Mouse (Mus musculus) brown adipose tissue, adult 24 weeks (tissue): ENCODE data around the gene Ap2a2. TPM values are rescaled to one million over a fixed set of nuclear protein-coding genes. Genes with fewer than 3 reads are reported as not detected.
"Not testable (repeated sequence)": the region's sequence is repeated elsewhere in the genome, so short reads cannot be mapped to it uniquely, and the experiment has no call there.

ENCODE experiments used
- H3K27ac ChIP-seq: fragments of 200-500 bp; replicated peaks from 2 replicates; pipeline ENCODE4 v1.5.1; 2012; ENCODE audit warnings: low read depth, mild to moderate bottlenecking, low read length
- H3K4me1 ChIP-seq: fragments of 200-500 bp; 2 replicates; pipeline ENCODE4 v1.6.1; 2012; ENCODE audit warnings: low read length, mixed read lengths; ENCODE audit not compliant: control insufficient read depth, insufficient read depth, insufficient read length
- H3K4me3 ChIP-seq: fragments of 200-500 bp; 2 replicates; pipeline ENCODE4 v1.5.1; 2012; ENCODE audit warnings: low read depth, mild to moderate bottlenecking, low read length, moderate library complexity; ENCODE audit not compliant: insufficient read depth
- polyA plus RNA-seq: library from polyadenylated mRNA; stranded (reverse); fragments of >200 nt; gene quantifications from 2 replicates; pipeline ENCODE4 v1.2.4, GENCODE M21; 2012; ENCODE audit not compliant: missing spikeins, insufficient read depth, insufficient read length

Gene Ap2a2
- polyA plus RNA-seq, 1 experiment, result 42.7 TPM

- Histone ChIP-seq H3K4me3 (no peak overlapping the region), H3K27ac (no peak overlapping the region), H3K4me1 (peaks cover 3% of the 10 kb centered on the region; the same call in 1 of the 2 replicates)
These were observed 45.7 kb downstream of the Ap2a2 start for GRCm38 (mm10) chr7:141607717-141608116.

- H3K4me1 ChIP-seq, result peaks cover 3% of the 10 kb centered on the region; the same call in 1 of the 2 replicates
- no peak overlapping the region for H3K27ac ChIP-seq
- H3K4me3 ChIP-seq, result no peak overlapping the region
These were observed 47.9 kb downstream of the Ap2a2 start for GRCm38 (mm10) chr7:141609719-141610514.

GRCm38 (mm10) chr7:141611711-141612370, 49.9 kb downstream of the Ap2a2 start:
- Histone ChIP-seq H3K4me1 (peaks cover 3% of the 10 kb centered on the region; the same call in 1 of the 2 replicates), H3K4me3 (no peak overlapping the region), H3K27ac (no peak overlapping the region)

- Histone ChIP-seq H3K4me3 (no peak overlapping the region), H3K27ac (no peak overlapping the region), H3K4me1 (peaks cover 3% of the 10 kb centered on the region; the same call in 1 of the 2 replicates)
These were observed 50.4 kb downstream of the Ap2a2 start for GRCm38 (mm10) chr7:141612371-141612760.

GRCm38 (mm10) chr7:141612791-141613190, 50.8 kb downstream of the Ap2a2 start:
- H3K4me3 ChIP-seq, result no peak overlapping the region
- H3K4me1 ChIP-seq, result peaks cover 3% of the 10 kb centered on the region; the same call in 1 of the 2 replicates
- no peak overlapping the region for H3K27ac ChIP-seq

GRCm38 (mm10) chr7:141614329-141614832, 52.4 kb downstream of the Ap2a2 start:
- Histone ChIP-seq H3K4me3 (no peak overlapping the region), H3K4me1 (peaks cover 3% of the 10 kb centered on the region; the same call in 1 of the 2 replicates), H3K27ac (no peak overlapping the region)

GRCm38 (mm10) chr7:141624214-141624613, 62.2 kb downstream of the Ap2a2 start:
- Histone ChIP-seq H3K27ac (no peak overlapping the region), H3K4me1 (no peaks in the 10 kb centered on the region), H3K4me3 (no peak overlapping the region)

- no peaks in the 10 kb centered on the region for H3K4me1 ChIP-seq
- no peak overlapping the region for H3K27ac ChIP-seq
These were observed 63.3 kb downstream of the Ap2a2 start for GRCm38 (mm10) chr7:141625120-141625810.

GRCm38 (mm10) chr7:141628018-141628417, 66.0 kb downstream of the Ap2a2 start:
- Histone ChIP-seq H3K4me1 (no peaks in the 10 kb centered on the region), H3K4me3 (no peak overlapping the region), H3K27ac (no peak overlapping the region)

More at GRCm38 (mm10) chr7:141625120-141625810, 63.3 kb downstream of the Ap2a2 start:
- H3K4me3 ChIP-seq, result no peak overlapping the region

GRCm38 (mm10) chr7:141629241-141629640, 67.3 kb downstream of the Ap2a2 start:
- Histone ChIP-seq H3K4me3 (no peak overlapping the region), H3K4me1 (no peaks in the 10 kb centered on the region), H3K27ac (no peak overlapping the region)

- not testable (repeated sequence) for H3K27ac ChIP-seq, H3K4me1 ChIP-seq, H3K4me3 ChIP-seq
These were observed 76.1 kb downstream of the Ap2a2 start for GRCm38 (mm10) chr7:141638077-141638476.

- H3K27ac ChIP-seq, H3K4me3 ChIP-seq, H3K4me1 ChIP-seq: not testable (repeated sequence)
These were observed 76.8 kb downstream of the Ap2a2 start for GRCm38 (mm10) chr7:141638513-141639334.

GRCm38 (mm10) chr7:141639335-141639890, 77.4 kb downstream of the Ap2a2 start:
- H3K27ac ChIP-seq, H3K4me3 ChIP-seq, H3K4me1 ChIP-seq: not testable (repeated sequence)

- Histone ChIP-seq H3K4me3 (no peak overlapping the region), H3K4me1 (no peaks in the 10 kb centered on the region), H3K27ac (no peak overlapping the region)
These were observed 80.4 kb downstream of the Ap2a2 start for GRCm38 (mm10) chr7:141642375-141642774.
